Mouse (Mus musculus): ENCODE results near the gene Smyd4.

Smyd4 gene

DNA sequence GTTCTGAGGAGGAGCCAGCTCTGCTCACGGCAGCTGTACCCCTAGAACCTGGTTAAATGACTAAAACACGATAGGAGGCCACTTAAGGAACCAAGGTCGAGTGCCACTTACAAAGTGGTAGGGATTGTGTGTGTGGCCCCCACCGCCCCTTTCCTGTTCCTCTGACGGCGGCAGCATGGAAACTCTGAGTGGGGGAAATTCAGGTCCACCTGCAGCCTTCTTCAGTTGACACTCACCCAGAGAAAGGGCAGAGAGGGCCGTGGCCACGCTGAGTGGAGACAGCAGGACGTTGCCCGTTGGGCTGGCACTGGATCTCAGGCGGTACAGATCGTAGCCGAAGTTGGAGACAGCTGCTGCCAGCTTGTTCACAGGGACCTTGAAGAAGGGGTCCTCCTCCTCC lies 67.8 kb downstream of the Smyd4 start:
- in situ Hi-C loops (cut with MboI; ENCODE audit: low sequenced_read_pairs), result no loop called here

GRCm38 (mm10) chr11:75420037-75420436 lies 71.8 kb downstream of the Smyd4 start:
- in situ Hi-C loops (cut with MboI; ENCODE audit: low sequenced_read_pairs), result no loop called here

- in situ Hi-C loops (cut with MboI; ENCODE audit: low sequenced_read_pairs), result no loop called here
Observed at GRCm38 (mm10) chr11:75420810-75421374, 72.7 kb downstream of the Smyd4 start.

DNA sequence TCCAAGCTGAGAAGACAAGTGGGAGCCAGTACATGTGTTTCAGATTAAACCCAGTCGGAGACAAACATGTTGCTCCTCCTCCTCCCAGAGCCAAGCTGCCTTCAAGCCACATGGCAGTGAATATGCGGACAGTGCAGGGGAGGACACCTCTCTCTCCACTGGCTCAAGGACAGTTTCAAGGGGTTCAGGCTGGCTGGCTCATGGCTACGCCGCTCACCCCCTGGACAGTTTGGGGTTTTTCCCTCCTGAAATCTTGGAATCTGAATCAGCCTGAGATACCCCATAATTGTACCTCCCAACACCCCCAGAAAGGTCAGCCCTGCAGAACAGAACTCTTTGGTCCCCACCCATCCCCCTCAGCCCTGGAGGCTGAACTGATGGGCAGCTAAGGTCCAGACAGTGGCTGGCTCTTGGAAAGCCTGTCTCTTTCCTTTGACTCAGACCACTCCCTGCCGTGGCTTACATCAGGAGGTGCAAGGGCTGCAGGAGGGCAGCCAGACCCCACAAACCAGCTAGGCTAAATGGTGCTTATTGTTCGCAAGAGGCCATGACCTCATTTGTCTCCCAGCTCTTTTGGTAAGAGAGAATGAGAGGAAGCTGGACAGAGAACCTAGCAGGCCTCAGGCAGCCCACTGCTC lies 73.3 kb downstream of the Smyd4 start:
- in situ Hi-C loops (cut with MboI; ENCODE audit: low sequenced_read_pairs), result no loop called here

GRCm38 (mm10) chr11:75422013-75422792 lies 74.0 kb downstream of the Smyd4 start, which contains the start of gene Serpinf1:
Gene Serpinf1, minus strand, starts transcription at chr11:75422701.
- in situ Hi-C loops (cut with MboI; ENCODE audit: low sequenced_read_pairs), result no loop called here

- in situ Hi-C loops (cut with MboI; ENCODE audit: low sequenced_read_pairs), result no loop called here
Observed at GRCm38 (mm10) chr11:75423091-75423490, 74.9 kb downstream of the Smyd4 start.

DNA sequence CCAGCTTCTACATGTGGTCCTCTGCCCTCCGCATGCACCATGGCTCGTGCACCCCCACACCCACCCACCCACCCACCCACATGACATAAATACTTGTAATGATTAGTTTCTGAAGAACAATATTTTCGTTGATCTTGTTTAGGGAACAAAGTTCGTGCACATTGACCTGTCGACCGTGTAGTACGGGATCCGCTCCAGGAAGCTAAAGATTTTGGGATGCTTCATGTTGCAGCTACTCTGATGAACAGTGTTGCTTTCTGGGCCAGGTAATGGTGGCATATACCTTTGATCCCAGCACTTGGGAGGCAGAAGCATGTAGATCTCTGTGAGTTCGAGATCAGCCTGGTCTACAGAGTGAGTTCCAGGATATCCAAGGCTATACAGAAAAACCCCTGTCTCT lies 75.8 kb downstream of the Smyd4 start:
- in situ Hi-C loops (cut with MboI; ENCODE audit: low sequenced_read_pairs), result no loop called here

GRCm38 (mm10) chr11:75424459-75424858 lies 76.2 kb downstream of the Smyd4 start:
- in situ Hi-C loops (cut with MboI; ENCODE audit: low sequenced_read_pairs), result no loop called here

DNA sequence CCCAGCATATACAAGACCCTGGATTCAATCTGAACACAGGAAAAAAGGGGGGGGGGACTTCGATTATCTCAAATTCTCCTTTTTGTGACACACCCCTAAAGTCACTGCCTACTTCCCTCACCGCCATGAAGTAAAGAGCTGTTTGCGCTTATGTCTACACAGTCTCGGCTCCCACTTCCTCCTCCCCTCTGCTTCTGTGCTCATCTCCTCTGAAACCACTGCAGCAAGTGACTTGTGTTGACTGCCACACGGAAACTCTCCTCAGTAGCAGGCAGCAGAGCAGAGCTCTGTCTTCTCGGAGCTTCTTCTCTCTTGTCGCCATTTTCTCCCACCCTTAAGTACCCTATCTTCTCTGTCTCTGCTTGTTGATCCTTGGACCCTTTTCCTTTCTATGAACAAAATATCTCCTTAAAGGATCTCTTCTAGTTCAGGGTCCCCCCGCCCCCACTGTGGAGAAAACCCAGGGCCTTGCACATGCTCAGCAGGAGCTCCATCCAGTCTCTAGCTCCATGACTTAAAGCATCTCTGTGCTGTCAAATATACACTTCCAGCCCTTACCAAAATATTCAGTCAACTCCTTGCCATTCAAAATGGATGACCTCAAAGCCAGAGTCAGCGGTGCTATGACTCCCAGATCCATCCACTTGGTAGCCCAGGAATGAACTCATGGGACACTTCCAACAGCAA lies 80.9 kb downstream of the Smyd4 start:
- in situ Hi-C loops (cut with MboI; ENCODE audit: low sequenced_read_pairs), result no loop called here

GRCm38 (mm10) chr11:75431307-75431706 lies 83.1 kb downstream of the Smyd4 start:
- in situ Hi-C loops (cut with MboI; ENCODE audit: low sequenced_read_pairs), result no loop called here

- in situ Hi-C loops (cut with MboI; ENCODE audit: low sequenced_read_pairs), result no loop called here
Observed at GRCm38 (mm10) chr11:75434138-75434537, 85.9 kb downstream of the Smyd4 start.

GRCm38 (mm10) chr11:75438194-75438593 lies 90.0 kb downstream of the Smyd4 start:
- in situ Hi-C loops (cut with MboI; ENCODE audit: low sequenced_read_pairs), result no loop called here

DNA sequence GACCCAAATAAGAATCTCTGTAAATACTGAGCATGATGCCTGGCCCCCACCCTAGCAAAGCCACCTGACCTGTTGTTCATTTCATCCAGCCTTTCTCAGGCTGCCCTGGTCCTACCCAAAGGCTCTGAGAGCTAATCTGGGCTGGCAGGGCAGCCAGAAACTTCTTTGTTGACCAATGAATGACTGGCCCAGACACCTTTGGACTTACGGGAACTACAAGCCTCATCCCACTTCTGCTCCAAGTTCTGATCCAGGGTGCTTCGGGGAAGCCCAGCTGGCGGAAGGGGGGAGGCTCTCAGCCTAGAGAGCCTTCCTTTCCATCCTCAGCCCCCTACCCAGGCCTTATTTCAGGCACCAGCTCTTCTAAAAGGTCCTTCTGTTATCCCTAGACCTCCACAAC lies 90.6 kb downstream of the Smyd4 start:
- in situ Hi-C loops (cut with MboI; ENCODE audit: low sequenced_read_pairs), result no loop called here

DNA sequence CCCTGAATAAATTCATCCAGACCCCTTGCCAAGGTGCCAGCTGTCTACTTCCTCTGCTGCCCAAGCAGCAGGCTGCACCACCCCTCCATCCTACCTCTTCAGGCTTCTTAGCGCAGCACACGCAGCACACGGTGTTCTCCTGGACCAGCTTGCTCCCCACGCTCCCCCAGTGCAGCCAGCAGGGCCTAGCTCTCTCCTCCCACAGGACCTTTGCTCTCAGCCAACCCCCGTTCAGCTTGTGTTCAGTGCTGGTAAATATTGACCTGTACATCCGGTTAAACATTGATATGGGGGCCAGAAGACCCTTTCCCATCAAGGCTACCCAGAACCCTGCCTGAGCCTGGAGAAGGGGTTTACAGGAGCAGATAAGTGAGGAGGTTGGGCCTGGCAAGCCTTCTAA lies 91.1 kb downstream of the Smyd4 start, which contains the start of gene Serpinf2:
Gene Serpinf2 (minus strand): TSS at position 229 of the 400 bp plus-strand sequence.
- in situ Hi-C loops (cut with MboI; ENCODE audit: low sequenced_read_pairs), result no loop called here

DNA sequence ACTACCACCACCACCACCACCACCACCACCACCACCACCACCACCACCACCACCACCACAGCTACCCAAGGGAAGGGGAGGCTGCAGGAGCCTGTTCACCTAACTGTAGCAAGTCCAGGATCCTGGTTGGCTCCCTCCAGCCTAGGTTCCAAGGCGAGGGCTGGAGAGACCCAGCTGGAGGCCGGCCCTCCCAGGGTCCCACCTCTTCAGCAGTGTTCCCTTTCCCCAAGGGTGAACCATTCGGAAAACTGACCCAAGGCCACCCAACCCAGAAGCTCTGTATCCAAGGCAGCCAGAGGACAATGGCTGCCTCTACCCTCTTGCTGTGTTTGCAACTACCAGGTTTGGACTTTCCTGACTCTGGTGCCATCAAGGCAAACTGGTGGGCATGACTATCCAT lies 91.7 kb downstream of the Smyd4 start:
- in situ Hi-C loops (cut with MboI; ENCODE audit: low sequenced_read_pairs), result no loop called here

GRCm38 (mm10) chr11:75441034-75441433 lies 92.8 kb downstream of the Smyd4 start:
- in situ Hi-C loops (cut with MboI; ENCODE audit: low sequenced_read_pairs), result no loop called here

- in situ Hi-C loops (cut with MboI; ENCODE audit: low sequenced_read_pairs), result no loop called here
Observed at GRCm38 (mm10) chr11:75441601-75442000, 93.4 kb downstream of the Smyd4 start.

DNA sequence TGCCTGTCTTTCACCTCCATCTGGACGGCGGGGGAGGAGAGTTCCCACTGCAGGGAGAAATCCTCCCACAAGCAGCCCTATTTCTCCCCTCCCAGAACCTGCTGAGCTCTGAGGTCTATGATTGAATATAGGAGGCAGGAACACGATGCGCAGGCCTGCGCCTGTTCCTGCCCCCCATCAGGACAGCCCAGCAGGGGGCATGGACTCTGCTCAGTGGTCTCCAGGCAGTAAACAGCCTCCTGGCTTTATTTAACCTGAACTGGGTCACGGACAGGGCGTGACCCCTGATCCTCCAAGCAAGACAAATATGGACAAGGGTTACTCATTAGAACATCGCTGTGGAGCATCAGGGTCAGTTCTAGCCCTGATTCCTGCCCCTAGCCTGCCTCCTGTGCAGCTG lies 95.5 kb downstream of the Smyd4 start:
- in situ Hi-C loops (cut with MboI; ENCODE audit: low sequenced_read_pairs), result no loop called here

GRCm38 (mm10) chr11:75448575-75448974 lies 100.3 kb downstream of the Smyd4 start:
- in situ Hi-C loops (cut with MboI; ENCODE audit: low sequenced_read_pairs), result no loop called here

DNA sequence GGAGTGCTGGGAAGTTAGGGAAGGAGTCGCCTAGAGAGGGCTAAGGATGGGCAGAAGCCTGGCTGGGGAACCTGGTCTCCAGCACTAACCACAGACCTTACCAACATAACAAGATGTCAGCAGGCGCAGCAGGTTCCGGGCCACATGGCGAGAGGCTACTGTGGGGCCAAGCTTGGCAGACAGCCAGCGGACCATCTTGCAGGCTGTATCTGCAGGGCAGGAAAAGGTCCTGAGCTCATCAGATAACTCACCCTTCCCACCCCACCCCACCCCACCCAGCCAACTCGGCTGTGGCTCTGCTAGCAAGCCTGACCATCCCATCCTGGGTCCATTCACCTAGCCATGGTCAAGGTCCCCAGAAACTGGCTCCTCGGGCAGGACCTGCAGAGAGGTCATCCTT lies 101.5 kb downstream of the Smyd4 start:
- in situ Hi-C loops (cut with MboI; ENCODE audit: low sequenced_read_pairs), result no loop called here

DNA sequence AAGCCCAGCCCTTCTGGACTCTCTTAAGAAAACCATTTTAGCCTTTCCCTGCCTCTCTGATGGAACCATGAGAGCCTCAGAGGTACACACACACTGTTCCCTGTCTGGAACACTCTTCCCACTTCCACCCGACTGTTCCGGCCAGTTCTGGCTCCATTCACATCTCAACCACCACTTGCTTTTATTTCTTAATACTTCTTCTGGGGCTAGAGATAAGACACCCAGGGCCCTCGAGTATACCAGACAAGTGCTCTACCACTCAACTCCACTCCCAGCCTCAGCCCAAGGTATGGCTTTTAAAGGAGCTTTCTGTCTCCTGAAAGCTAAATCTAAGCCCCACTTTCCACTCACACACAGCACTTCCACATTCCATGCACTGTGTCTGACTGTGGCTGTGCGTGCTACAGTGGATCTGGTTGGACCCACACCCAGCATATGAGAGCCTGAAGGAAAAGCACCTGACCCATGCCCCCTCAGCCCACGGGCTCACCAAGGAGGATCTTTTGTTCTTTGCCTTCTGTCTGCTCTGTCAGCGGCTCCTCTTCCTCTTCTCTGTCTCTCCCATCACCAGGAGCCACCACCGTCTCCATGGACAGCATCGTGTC lies 102.2 kb downstream of the Smyd4 start:
- in situ Hi-C loops (cut with MboI; ENCODE audit: low sequenced_read_pairs), result no loop called here
